Mouse (Mus musculus) brain, embryonic 14.5 days (tissue): ENCODE results near the gene BC003965.
"Not testable (repeated sequence)": the region's sequence is repeated elsewhere in the genome, so short reads cannot be mapped to it uniquely, and the experiment has no call there.

ENCODE experiments used
- CTCF ChIP-seq: fragments of 200-500 bp; IDR thresholded peaks from 2 replicates; pipeline ENCODE4 v1.5.1; 2012; ENCODE audit warnings: inconsistent platforms, mild to moderate bottlenecking, moderate library complexity, borderline replicate concordance; ENCODE audit not compliant: insufficient read depth, insufficient read length; ENCODE audit errors: extremely low read depth
- POLR2A ChIP-seq: fragments of 200-500 bp; IDR thresholded peaks from 2 replicates; pipeline ENCODE4 v1.6.1; 2012; ENCODE audit warnings: mild to moderate bottlenecking, inconsistent platforms, borderline replicate concordance; ENCODE audit not compliant: poor library complexity, insufficient read depth, insufficient read length, severe bottlenecking; ENCODE audit errors: extremely low read depth

- not testable (repeated sequence) for TF ChIP-seq CTCF, POLR2A
Measured at GRCm38 (mm10) chr17:25231621-25232020, 47.3 kb downstream of the BC003965 start.
